Mouse (Mus musculus): ENCODE results near the gene Slc24a3.

Gene Slc24a3

GRCm38 (mm10) chr2:145564596-145564995 is 397.0 kb downstream of the Slc24a3 start:
- DNase-seq = no peak

- DNase-seq = no peak
These were observed 399.4 kb downstream of the Slc24a3 start for GRCm38 (mm10) chr2:145566904-145567303.

- no peak for DNase-seq
These were observed 404.4 kb downstream of the Slc24a3 start for GRCm38 (mm10) chr2:145571943-145572342.

DNA sequence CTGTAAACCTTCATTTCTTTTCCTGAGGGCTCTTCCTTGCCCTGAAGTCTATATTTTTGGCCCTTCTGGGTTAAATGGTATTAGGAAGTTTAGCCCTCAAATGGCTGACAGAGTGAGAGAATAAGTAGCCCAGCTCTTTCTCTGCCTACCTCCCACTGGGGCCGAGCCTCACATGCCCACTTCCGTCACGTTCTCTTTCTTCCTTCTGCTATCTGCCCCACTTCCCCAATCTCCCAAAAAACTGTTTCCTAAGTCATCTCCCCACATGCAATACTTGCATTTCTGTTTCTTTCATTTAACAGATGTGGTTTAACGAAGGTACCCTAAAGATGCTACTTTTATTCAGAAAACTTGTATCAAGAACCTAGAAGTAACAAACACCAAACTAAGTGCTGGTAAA is 406.6 kb downstream of the Slc24a3 start:
- no peak for DNase-seq

DNA sequence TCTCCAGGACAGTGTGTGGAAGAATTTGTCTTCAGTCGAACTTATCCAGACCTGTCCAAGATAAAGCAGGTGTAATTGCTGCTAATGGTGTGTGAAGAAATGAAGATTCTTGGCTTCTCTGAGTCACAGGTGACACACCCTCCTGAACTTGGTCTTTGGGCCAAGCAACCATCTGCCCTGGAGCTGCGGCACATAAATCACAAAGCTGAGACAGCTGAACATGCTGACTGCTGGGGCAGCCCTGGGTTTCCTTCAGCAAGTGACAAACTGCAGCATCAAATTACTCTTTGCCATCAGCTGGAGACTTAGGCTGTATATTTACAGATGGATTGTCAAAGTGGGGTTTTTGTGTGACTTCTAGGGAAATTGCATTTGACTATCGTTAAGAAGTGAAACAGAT is 415.5 kb downstream of the Slc24a3 start:
- no peak for DNase-seq

GRCm38 (mm10) chr2:145585437-145585836 is 417.9 kb downstream of the Slc24a3 start:
- no peak for DNase-seq

GRCm38 (mm10) chr2:145588009-145588737 is 420.6 kb downstream of the Slc24a3 start:
- DNase-seq = peak; percentile 71

DNA sequence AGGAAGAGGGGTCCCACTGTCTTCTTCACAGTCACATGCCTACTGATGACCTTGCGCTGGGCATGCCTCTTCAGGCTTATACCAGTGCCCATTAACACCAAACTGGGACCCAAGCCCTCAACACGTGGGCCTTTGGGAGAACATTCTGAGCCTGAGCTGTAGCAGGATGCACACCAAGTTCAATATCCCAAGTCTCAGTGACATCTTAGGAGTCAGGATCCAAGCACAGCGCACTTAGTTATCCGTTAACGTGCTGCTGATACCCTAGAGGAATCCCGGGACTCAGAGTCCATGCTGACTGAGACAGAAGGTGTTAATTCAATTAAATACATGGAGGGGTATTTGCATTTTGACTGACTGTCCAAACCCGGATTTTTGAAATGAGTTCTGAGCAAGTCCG is 424.3 kb downstream of the Slc24a3 start:
- DNase-seq = no peak

- DNase-seq = peak; percentile 73
These were observed 426.2 kb downstream of the Slc24a3 start for GRCm38 (mm10) chr2:145593649-145594347.

DNA sequence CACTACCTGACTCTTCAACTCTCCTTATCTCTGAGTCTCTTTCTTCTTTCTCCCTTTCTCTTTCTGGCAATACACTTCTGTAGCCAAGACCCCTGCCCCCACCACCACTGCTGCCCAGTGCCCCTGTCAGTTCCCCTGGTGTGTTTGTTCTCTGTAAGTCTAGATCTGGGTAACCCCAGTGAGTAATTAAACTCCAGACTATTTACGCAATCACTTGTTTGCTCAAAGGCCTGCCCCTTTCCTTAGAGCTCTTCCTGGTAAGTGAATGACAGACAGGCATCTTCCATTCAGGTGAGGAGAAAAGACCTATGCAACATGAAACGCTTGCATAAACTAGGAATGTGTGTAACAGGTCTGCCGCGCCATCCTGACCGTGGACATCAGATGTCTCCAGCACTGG is 430.3 kb downstream of the Slc24a3 start:
- peak; percentile 9 for DNase-seq

GRCm38 (mm10) chr2:145607844-145608243 is 440.3 kb downstream of the Slc24a3 start:
- no peak for DNase-seq

- peak; percentile 76 for DNase-seq
These were observed 443.5 kb downstream of the Slc24a3 start for GRCm38 (mm10) chr2:145610796-145611705.

DNA sequence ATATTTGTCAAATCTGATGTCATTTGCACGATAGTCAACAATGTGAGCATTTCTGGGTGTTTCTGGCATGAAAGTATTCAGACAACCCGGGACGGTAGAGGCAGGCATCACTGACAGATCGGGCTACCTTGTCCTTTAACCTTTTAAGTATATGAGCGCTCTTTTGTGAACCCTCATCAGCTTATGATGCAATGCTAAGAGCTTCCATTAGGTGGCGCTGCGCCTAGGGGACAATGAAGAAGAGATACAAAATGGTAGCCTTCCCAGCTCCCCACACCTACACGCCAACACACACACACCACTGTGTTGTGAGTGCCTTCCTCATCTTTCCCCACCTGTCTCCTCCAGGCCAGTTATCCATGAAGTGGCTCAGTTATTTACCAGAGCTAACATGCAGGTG is 445.4 kb downstream of the Slc24a3 start:
- peak; percentile 17 for DNase-seq

- DNase-seq = no peak
These were observed 446.2 kb downstream of the Slc24a3 start for GRCm38 (mm10) chr2:145613705-145614104.

- no peak for DNase-seq
These were observed 452.1 kb downstream of the Slc24a3 start for GRCm38 (mm10) chr2:145619688-145620087.

DNA sequence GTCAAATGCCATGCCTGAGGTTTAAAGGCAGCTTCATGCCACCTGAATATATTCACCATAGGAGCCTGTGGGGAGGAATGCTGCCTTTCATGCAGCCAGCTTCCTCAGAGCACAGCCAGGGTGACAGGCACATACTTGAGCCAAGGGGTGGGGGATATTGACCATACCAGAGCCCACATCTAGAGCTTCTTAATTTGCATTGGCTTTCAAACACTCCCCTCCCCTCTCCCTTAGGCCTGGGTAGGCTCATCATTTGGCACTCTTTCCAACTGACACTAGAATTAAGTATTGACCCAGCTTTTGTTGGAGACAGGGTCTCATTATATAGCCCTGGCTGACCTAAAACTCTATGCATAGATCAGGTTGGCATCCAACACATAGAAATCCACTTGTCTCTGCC is 453.2 kb downstream of the Slc24a3 start:
- no peak for DNase-seq

GRCm38 (mm10) chr2:145621119-145621518 is 453.6 kb downstream of the Slc24a3 start:
- no peak for DNase-seq

DNA sequence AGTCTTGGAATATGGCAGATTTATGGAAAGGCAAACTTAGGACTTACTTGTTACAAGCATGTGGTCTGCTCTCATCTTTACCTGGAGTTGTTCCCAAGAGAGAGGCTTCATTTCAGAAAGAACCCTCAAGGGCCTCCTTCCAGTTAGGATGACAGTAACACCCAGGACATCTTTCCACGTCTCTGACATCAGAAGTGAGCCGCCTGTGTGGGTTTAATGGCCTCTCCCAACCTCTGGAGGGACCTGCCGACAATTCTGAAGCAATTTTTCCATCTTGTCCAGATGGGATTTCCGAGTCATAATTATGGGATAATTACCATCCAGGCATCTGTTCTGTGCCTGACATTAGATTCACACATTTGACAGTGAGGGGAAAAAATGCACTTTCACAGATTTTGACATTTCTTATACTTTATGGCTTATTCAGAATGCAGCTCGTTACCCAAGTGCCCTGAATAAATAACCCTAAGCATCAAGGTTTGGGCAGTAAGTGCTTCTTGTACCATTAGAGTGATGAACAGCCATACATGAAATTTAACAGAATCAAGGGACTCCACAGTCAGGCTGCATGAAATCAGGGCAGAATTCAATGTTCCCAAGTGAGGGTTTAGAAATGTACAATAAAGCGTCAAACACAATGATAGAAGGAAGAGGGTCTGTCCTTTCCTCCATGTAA is 463.7 kb downstream of the Slc24a3 start:
- DNase-seq = no peak

DNA sequence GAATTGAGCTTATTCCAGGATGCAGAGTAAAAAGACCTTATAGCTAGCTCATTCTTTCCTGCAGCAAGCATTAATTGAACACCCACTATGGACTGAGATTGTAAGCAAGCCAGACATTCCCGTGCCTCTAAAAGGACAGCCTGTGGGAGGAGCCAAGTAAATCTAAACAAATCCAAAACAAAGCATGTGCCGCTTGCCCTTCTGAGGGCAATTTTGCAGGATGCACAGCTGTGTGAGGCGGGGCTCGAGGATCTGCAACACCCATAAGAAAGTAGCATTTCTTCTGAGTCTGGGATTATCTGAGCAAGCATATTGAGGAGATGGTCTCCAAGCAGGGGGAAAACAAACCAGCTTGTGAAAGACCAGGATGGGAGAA is 464.2 kb downstream of the Slc24a3 start:
- DNase-seq = peak; percentile 24

- no peak for DNase-seq
These were observed 466.3 kb downstream of the Slc24a3 start for GRCm38 (mm10) chr2:145633811-145634210.

DNA sequence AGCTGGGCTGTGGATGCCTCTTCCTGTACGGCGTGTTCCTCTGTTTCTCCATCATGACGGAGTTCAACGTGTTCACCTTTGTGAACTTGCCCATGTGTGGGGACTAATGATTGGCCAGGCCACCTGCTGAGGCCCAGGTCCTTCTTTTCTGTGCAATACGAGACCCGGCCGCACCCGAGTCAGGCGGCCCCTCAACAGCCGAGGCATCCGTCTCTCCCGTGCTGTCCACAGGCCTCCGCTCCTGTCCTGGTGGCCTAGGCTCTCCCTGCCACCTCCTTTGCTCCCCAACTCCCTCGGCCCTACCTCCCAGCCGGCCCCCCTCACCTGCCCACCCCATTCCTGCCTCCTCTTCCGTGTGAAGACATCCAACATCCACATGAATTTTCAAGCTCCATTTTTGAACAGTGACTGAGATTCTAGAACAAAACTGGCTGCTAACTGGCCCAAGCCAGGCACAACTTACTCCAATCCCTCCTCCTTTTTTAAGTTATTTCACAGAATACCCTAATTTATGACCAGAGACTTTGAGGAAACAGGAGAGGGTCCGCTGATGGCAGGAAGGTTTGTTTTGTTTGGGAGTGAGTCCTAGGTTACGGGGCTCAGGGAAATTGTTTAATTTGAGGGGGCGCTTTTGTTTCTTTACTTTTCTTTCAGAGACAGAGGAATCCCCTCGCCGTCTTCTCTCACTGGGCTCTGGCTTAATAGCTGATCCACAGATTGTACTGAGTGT is 472.9 kb downstream of the Slc24a3 start:
- DNase-seq = no peak

- no peak for DNase-seq
These were observed 487.9 kb downstream of the Slc24a3 start for GRCm38 (mm10) chr2:145655373-145655960.
